Mouse (Mus musculus): Measurements from ENCODE around the gene BC025920. TPM values are rescaled to one million over a fixed set of nuclear protein-coding genes. Genes with fewer than 3 reads are reported as not detected.
A peak's percentile ranks its signal among the peaks of the same experiment; 100 is the strongest.

Gene BC025920
- 0.90 and 1.1 TPM in 2 replicates for polyA plus RNA-seq (2014; fragmentation: Nextera tagmentation; extraction: Ambion mirVana)

DNA sequence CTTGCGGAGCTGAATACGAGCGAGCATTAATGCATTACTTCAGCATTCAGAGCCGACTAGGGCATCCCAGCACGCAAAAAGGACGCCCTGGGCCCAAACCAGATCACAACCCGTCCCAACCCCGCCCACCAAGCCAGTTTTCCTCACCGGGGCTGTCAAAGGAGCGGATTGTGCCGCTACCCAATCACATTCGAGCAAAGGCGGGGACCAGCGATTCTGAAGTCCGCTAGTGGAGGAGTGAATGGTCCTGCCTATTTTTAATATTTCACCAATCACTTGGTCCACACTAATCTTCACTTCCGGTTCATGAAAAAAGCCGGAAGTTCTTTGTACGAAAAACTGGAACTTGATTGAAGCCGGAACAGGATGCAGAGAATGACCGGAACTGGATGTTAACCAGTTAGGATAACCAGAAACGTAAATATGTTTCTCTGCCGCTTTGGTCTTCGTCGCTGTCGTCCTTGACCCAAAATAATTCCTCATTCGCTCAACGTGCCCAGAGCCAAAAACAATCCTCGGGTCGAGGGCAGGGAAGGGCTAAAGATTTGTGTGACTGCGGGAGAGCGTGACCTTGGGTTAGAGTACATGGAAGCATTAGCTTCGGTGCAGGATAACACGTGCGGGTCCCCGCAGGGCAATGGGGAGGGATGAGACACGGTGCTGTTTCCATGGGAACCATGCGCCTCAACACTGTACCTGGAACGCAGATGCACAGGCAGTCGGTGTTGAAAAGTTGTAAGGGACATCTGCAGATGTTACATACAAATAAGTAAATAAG, at the start of gene BC025920:
BC025920 (plus strand) TSS at position 297 of the 778 bp plus-strand sequence.
- WGBS: under 1% methylated on average over 39 of the region's 39 CpGs
- ATAC-seq (ENCODE audit: low FRiP score): peak; percentile 91
- peak within 1 kb of the TSS; percentile 46 for H3K4me3 ChIP-seq (replicated peaks; ENCODE audit: low read length)
- peak within 1 kb of the TSS; percentile 80 for H3K4me2 ChIP-seq (replicated peaks)
- H3K9me3 ChIP-seq (ENCODE audit: control insufficient read depth, low read length): no peaks in the 10 kb centered on the region
- H3K9ac ChIP-seq: peak within 1 kb of the TSS; percentile 64
- peak; percentile 93 for DNase-seq (ENCODE audit: low spot score)
- peak within 1 kb of the TSS; percentile 90 for H3K27ac ChIP-seq
- H3K27me3 ChIP-seq (ENCODE audit: control insufficient read depth, insufficient read depth, low read length): 0 out of 2 replicates have a peak, but pooled peaks cover 5% of the 10 kb centered on the region
- no peaks in the 10 kb centered on the region for H3K36me3 ChIP-seq (replicated peaks; ENCODE audit: control insufficient read depth, insufficient read depth)
- H3K4me1 ChIP-seq (replicated peaks; ENCODE audit: control insufficient read depth, insufficient read depth, low read length): peaks cover 13% of the 10 kb centered on the region

- H3K27me3 ChIP-seq (ENCODE audit: control insufficient read depth, insufficient read depth, low read length): no peaks in the 10 kb centered on the region
- no peak overlapping the region for H3K9ac ChIP-seq
- 85% methylated on average over 3 of the region's 3 CpGs for WGBS
- no peaks in the 10 kb centered on the region for H3K9me3 ChIP-seq (ENCODE audit: control insufficient read depth, low read length)
- H3K4me1 ChIP-seq (replicated peaks; ENCODE audit: control insufficient read depth, insufficient read depth, low read length): peaks cover 17% of the 10 kb centered on the region
- H3K4me3 ChIP-seq (replicated peaks; ENCODE audit: low read length): no peak overlapping the region
- no peak for ATAC-seq (ENCODE audit: low FRiP score)
- no peak overlapping the region for H3K27ac ChIP-seq
- peaks cover 4% of the 10 kb centered on the region; the same call in 1 of the 2 replicates for H3K36me3 ChIP-seq (replicated peaks; ENCODE audit: control insufficient read depth, insufficient read depth)
- H3K4me2 ChIP-seq (replicated peaks): no peak overlapping the region
- DNase-seq (ENCODE audit: low spot score): no peak
Observed at GRCm38 (mm10) chr10:81556282-81556681, 49.8 kb upstream of the BC025920 start.

- no peak overlapping the region for H3K4me2 ChIP-seq (replicated peaks)
- no peak for DNase-seq (ENCODE audit: low spot score)
- no peak overlapping the region for H3K27ac ChIP-seq
- H3K36me3 ChIP-seq (replicated peaks; ENCODE audit: control insufficient read depth, insufficient read depth): peaks cover 16% of the 10 kb centered on the region; the same call in 1 of the 2 replicates
- ATAC-seq (ENCODE audit: low FRiP score): no peak
- no peak overlapping the region for H3K9ac ChIP-seq
- H3K9me3 ChIP-seq (ENCODE audit: control insufficient read depth, low read length): no peaks in the 10 kb centered on the region
- H3K27me3 ChIP-seq (ENCODE audit: control insufficient read depth, insufficient read depth, low read length): no peaks in the 10 kb centered on the region
- H3K4me1 ChIP-seq (replicated peaks; ENCODE audit: control insufficient read depth, insufficient read depth, low read length): peaks cover 25% of the 10 kb centered on the region
- 43% methylated on average over 1 of the region's 1 CpGs for WGBS
- no peak overlapping the region for H3K4me3 ChIP-seq (replicated peaks; ENCODE audit: low read length)
Observed at GRCm38 (mm10) chr10:81557491-81557890, 48.6 kb upstream of the BC025920 start.

- H3K9ac ChIP-seq: peak within 1 kb of the TSS; percentile 100
- no peaks in the 10 kb centered on the region for H3K9me3 ChIP-seq (ENCODE audit: control insufficient read depth, low read length)
- peak within 1 kb of the TSS; percentile 91 for H3K4me3 ChIP-seq (replicated peaks; ENCODE audit: low read length)
- H3K4me2 ChIP-seq (replicated peaks): peak within 1 kb of the TSS; percentile 95
- no peaks in the 10 kb centered on the region; the same call in 1 of the 2 replicates for H3K27me3 ChIP-seq (ENCODE audit: control insufficient read depth, insufficient read depth, low read length)
- DNase-seq (ENCODE audit: low spot score): peak; percentile 61
- H3K4me1 ChIP-seq (replicated peaks; ENCODE audit: control insufficient read depth, insufficient read depth, low read length): peaks cover 32% of the 10 kb centered on the region
- H3K36me3 ChIP-seq (replicated peaks; ENCODE audit: control insufficient read depth, insufficient read depth): peaks cover 23% of the 10 kb centered on the region; the same call in 1 of the 2 replicates
- ATAC-seq (ENCODE audit: low FRiP score): peak; percentile 69
- WGBS: under 1% methylated on average over 30 of the region's 53 CpGs
- H3K27ac ChIP-seq: peak within 1 kb of the TSS; percentile 90
Observed at GRCm38 (mm10) chr10:81559163-81559626, 46.9 kb upstream of the BC025920 start, which contains the start of gene Aes. Aes (plus strand) TSS chr10:81559488.

- H3K27ac ChIP-seq: peak overlapping the region; percentile 90
- peaks cover 3% of the 10 kb centered on the region; the same call in 1 of the 2 replicates for H3K27me3 ChIP-seq (ENCODE audit: control insufficient read depth, insufficient read depth, low read length)
- WGBS: 2% methylated on average over 36 of the region's 36 CpGs
- peaks cover 29% of the 10 kb centered on the region; the same call in 1 of the 2 replicates for H3K36me3 ChIP-seq (replicated peaks; ENCODE audit: control insufficient read depth, insufficient read depth)
- peak overlapping the region; percentile 95 for H3K4me2 ChIP-seq (replicated peaks)
- peak overlapping the region; percentile 91 for H3K4me3 ChIP-seq (replicated peaks; ENCODE audit: low read length)
- no peak for DNase-seq (ENCODE audit: low spot score)
- H3K4me1 ChIP-seq (replicated peaks; ENCODE audit: control insufficient read depth, insufficient read depth, low read length): peaks cover 33% of the 10 kb centered on the region
- peak overlapping the region; percentile 100 for H3K9ac ChIP-seq
- peak; percentile 42 for ATAC-seq (ENCODE audit: low FRiP score)
- H3K9me3 ChIP-seq (ENCODE audit: control insufficient read depth, low read length): no peaks in the 10 kb centered on the region
Observed at GRCm38 (mm10) chr10:81559627-81560539, 46.2 kb upstream of the BC025920 start.

- Histone ChIP-seq H3K4me2 (replicated peaks) (peak overlapping the region; percentile 95), H3K9me3 (ENCODE audit: control insufficient read depth, low read length) (no peaks in the 10 kb centered on the region), H3K4me3 (replicated peaks; ENCODE audit: low read length) (peak overlapping the region; percentile 91), H3K36me3 (replicated peaks; ENCODE audit: control insufficient read depth, insufficient read depth) (peaks cover 39% of the 10 kb centered on the region), H3K4me1 (replicated peaks; ENCODE audit: control insufficient read depth, insufficient read depth, low read length) (peaks cover 33% of the 10 kb centered on the region), H3K27me3 (ENCODE audit: control insufficient read depth, insufficient read depth, low read length) (peaks cover 13% of the 10 kb centered on the region), H3K9ac (peak overlapping the region; percentile 100), H3K27ac (0 out of 2 replicates have a peak overlapping the region, but pooled peaks have one; percentile 90)
- no peak for ATAC-seq (ENCODE audit: low FRiP score)
- DNase-seq (ENCODE audit: low spot score): no peak
- 25% methylated on average over 16 of the region's 16 CpGs for WGBS
Observed at GRCm38 (mm10) chr10:81560719-81561459, 45.2 kb upstream of the BC025920 start.

- H3K4me3 ChIP-seq (replicated peaks; ENCODE audit: low read length): no peak overlapping the region
- peaks cover 53% of the 10 kb centered on the region for H3K36me3 ChIP-seq (replicated peaks; ENCODE audit: control insufficient read depth, insufficient read depth)
Observed at GRCm38 (mm10) chr10:81562411-81562810, 43.7 kb upstream of the BC025920 start.

DNA sequence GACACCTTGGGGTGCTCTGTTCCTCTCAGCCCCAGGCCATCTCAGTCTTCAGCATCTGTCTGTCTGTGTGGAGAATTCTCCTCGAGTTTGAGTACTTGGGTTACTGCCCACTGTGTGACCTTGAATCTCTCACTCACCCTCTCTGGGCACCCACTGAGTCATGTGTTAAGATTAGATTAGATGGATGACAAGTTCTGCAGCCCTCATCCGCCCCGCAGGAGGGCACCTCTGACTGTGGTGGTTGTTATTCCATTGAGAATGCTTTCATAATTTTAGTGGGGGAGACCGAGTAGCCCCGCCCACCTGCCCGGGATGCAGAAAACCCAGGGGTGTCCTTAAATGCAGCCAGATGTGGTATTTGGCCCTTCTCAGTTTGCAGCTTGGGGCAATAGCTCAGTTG, 42.6 kb upstream of the BC025920 start:
- Histone ChIP-seq H3K4me3 (replicated peaks; ENCODE audit: low read length) (no peak overlapping the region), H3K9ac (no peak overlapping the region), H3K9me3 (ENCODE audit: control insufficient read depth, low read length) (no peaks in the 10 kb centered on the region), H3K4me1 (replicated peaks; ENCODE audit: control insufficient read depth, insufficient read depth, low read length) (peaks cover 36% of the 10 kb centered on the region), H3K27me3 (ENCODE audit: control insufficient read depth, insufficient read depth, low read length) (peaks cover 33% of the 10 kb centered on the region), H3K4me2 (replicated peaks) (peak overlapping the region; percentile 40; the same call in 1 of the 2 replicates), H3K36me3 (replicated peaks; ENCODE audit: control insufficient read depth, insufficient read depth) (peaks cover 57% of the 10 kb centered on the region), H3K27ac (no peak overlapping the region)
- DNase-seq (ENCODE audit: low spot score) (no peak), ATAC-seq (ENCODE audit: low FRiP score) (no peak)
- WGBS: 53% methylated on average over 6 of the region's 6 CpGs

More at GRCm38 (mm10) chr10:81562411-81562810, 43.7 kb upstream of the BC025920 start:
- H3K27me3 ChIP-seq (ENCODE audit: control insufficient read depth, insufficient read depth, low read length): peaks cover 28% of the 10 kb centered on the region
- peaks cover 33% of the 10 kb centered on the region for H3K4me1 ChIP-seq (replicated peaks; ENCODE audit: control insufficient read depth, insufficient read depth, low read length)
- H3K9ac ChIP-seq: 0 out of 2 replicates have a peak overlapping the region, but pooled peaks have one; percentile 28
- WGBS: 79% methylated on average over 6 of the region's 6 CpGs
- DNase-seq (ENCODE audit: low spot score) (no peak), ATAC-seq (ENCODE audit: low FRiP score) (no peak)
- H3K9me3 ChIP-seq (ENCODE audit: control insufficient read depth, low read length): no peaks in the 10 kb centered on the region
- H3K27ac ChIP-seq: no peak overlapping the region
- 0 out of 2 replicates have a peak overlapping the region, but pooled peaks have one; percentile 2 for H3K4me2 ChIP-seq (replicated peaks)

All from hindbrain, embryonic 14.5 days (tissue).